Mouse (Mus musculus): ENCODE data around the gene Wwtr1. TPM values are rescaled to one million over a fixed set of nuclear protein-coding genes. Genes with fewer than 3 reads are reported as not detected.

Wwtr1 gene
- polyA plus RNA-seq, 1 experiment from 2014 or later = not detected

DNA sequence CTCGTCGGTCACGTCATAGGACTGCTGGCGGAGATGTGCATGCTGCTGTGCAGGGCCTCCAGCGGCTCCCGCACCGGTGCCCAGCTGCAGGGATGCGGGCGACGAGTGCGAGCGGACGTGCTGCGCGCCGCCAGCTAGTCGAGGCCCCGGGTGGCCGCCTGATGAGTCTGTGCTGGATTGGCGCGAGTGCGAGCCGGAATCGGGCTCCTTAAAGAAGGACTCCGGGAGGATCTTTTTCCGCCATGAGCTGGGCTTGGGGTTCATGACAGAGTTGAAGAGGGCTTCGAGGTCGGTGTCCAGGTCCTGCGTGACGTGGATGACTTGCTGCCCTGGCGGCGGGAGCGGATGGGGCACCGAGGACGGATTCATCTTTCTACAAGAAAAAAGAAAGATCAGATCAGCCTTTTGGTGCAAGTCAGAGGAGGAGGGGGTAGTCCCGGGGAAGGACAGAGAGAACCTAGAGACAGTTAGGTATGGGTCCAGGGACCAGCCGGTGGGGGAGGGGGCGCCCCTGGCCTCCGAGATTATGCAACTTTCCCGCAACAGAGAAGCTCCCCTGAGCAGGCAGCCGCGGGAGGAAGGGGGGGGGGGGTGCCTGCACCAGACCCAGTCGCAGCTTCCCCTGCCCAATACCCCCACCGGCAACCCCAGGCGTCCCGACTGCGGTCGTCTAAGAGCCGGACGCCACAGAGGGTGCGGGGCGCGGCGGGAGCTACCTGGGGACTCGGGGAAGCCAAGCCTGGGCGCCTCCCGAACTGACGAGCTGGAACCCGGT, 638 bp downstream of the Wwtr1 start:
- H3K27ac ChIP-seq = no peak overlapping the region
- no peaks in the 10 kb centered on the region for H3K79me2 ChIP-seq (ENCODE audit: inconsistent target)
- H3K36me3 ChIP-seq (ENCODE audit: inconsistent target) = no peaks in the 10 kb centered on the region
- WGBS (ENCODE audit: missing documents) = 3% methylated on average over 59 of the region's 59 CpGs
- H3K4me3 ChIP-seq (ENCODE audit: inconsistent target) = no peak overlapping the region

- Histone ChIP-seq H3K79me2 (ENCODE audit: inconsistent target) (no peaks in the 10 kb centered on the region), H3K36me3 (ENCODE audit: inconsistent target) (no peaks in the 10 kb centered on the region), H3K27ac (no peak overlapping the region), H3K4me3 (ENCODE audit: inconsistent target) (no peak overlapping the region)
- 46% methylated on average over 14 of the region's 14 CpGs for WGBS (ENCODE audit: missing documents)
These were observed 1.7 kb downstream of the Wwtr1 start for GRCm38 (mm10) chr3:57573898-57574570.

- Histone ChIP-seq H3K36me3 (ENCODE audit: inconsistent target) (no peaks in the 10 kb centered on the region), H3K4me3 (ENCODE audit: inconsistent target) (no peak overlapping the region), H3K79me2 (ENCODE audit: inconsistent target) (no peaks in the 10 kb centered on the region), H3K27ac (no peak overlapping the region)
- 91% methylated on average over 6 of the region's 6 CpGs for WGBS (ENCODE audit: missing documents)
These were observed 3.3 kb downstream of the Wwtr1 start for GRCm38 (mm10) chr3:57572331-57572975.

DNA sequence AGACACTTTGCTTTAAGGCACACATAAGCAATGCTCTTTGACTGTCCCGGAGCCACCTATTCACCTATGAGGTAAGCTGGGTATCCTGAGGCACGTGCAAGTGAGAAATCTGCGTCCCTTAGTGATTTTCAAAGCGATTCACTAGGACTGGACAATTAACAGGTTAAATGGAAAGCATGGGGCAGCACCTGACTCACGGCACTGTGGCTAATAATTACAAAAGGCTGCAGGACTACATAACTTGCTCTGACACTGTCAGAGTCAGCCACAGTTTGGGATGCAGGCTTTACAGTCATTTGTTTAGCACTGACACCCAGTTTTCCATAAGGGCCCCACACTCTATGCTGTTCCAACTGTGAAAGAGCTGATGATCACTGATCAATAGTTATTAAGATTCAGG, 9.1 kb downstream of the Wwtr1 start:
- Histone ChIP-seq H3K79me2 (ENCODE audit: inconsistent target) (no peaks in the 10 kb centered on the region), H3K36me3 (ENCODE audit: inconsistent target) (no peaks in the 10 kb centered on the region), H3K4me3 (ENCODE audit: inconsistent target) (no peak overlapping the region), H3K27ac (no peak overlapping the region)
- 95% methylated on average over 5 of the region's 5 CpGs for WGBS (ENCODE audit: missing documents)

DNA sequence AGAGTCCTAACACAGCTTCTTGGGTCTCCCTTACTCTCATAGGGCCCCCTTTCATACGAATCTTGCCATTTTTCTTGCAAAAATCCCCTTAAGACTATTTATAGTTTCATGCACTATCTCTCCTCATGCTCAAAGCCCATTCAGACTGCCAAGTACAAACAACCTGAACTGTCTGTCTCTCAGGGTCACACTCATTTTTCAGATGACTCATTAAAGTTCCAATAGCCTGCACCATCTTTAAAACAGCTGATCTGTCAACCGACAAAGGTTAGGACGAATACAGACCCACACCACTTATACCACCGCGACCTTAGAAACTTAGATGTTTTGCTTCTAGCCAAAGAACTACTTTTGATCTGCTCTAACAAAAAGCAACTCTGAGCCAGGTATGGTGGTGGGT, 12.1 kb downstream of the Wwtr1 start:
- Histone ChIP-seq H3K79me2 (ENCODE audit: inconsistent target) (no peaks in the 10 kb centered on the region), H3K4me3 (ENCODE audit: inconsistent target) (no peak overlapping the region), H3K27ac (no peak overlapping the region), H3K36me3 (ENCODE audit: inconsistent target) (no peaks in the 10 kb centered on the region)
- 87% methylated on average over 5 of the region's 5 CpGs for WGBS (ENCODE audit: missing documents)

DNA sequence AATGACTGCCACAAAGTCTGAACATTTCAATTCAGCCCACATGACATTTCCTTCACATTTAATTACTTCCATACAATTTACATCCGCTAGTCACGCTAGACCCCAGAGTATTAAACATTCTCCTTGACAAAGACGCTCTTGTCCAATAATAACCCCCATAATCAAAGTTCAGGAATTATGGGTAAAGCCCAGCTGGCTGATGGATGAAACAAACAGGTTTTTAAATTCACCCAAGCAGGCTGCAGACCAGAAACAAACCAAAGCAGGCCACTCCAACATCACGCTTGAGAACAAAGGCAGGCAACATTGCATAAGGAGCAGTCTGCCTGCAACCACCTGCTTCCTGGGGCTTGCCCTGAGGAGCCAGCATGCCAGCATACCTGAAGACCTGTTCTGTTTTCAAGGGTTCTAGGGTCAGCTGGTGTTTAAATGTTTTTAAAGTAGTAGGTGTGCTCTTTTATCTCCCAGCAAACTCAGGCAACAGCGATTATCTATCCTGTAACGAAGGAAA, 12.7 kb downstream of the Wwtr1 start:
- H3K27ac ChIP-seq = no peak overlapping the region
- no peak overlapping the region for H3K4me3 ChIP-seq (ENCODE audit: inconsistent target)
- no peaks in the 10 kb centered on the region for H3K36me3 ChIP-seq (ENCODE audit: inconsistent target)
- WGBS (ENCODE audit: missing documents) = 92% methylated on average over 6 of the region's 6 CpGs
- H3K79me2 ChIP-seq (ENCODE audit: inconsistent target) = no peaks in the 10 kb centered on the region

DNA sequence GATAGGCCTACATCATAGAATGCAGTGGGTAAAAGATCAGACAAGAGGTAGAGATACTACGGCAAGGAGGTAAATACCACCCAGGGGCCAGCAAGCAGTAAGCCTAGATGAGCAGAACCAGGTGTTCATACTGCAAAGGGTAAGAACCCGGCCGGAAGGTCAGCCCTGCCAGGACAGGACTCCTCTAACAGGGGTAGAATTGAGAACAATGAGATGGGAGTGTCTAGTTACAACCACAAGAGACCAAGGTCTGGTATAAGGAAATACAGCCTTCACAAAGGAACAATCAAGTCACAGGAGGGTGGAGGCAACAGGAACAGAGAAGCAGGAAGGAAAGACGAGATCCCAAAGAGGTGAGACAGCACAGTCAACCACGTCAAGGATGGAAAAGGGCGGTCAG, 16.9 kb downstream of the Wwtr1 start:
- Histone ChIP-seq H3K27ac (no peak overlapping the region), H3K4me3 (ENCODE audit: inconsistent target) (no peak overlapping the region), H3K36me3 (ENCODE audit: inconsistent target) (no peaks in the 10 kb centered on the region), H3K79me2 (ENCODE audit: inconsistent target) (no peaks in the 10 kb centered on the region)
- WGBS (ENCODE audit: missing documents) = 88% methylated on average over 6 of the region's 6 CpGs

- no peak overlapping the region for H3K27ac ChIP-seq
- H3K4me3 ChIP-seq (ENCODE audit: inconsistent target) = no peak overlapping the region
- no peaks in the 10 kb centered on the region for H3K36me3 ChIP-seq (ENCODE audit: inconsistent target)
- WGBS (ENCODE audit: missing documents) = 74% methylated on average over 4 of the region's 4 CpGs
- no peaks in the 10 kb centered on the region for H3K79me2 ChIP-seq (ENCODE audit: inconsistent target)
These were observed 18.3 kb downstream of the Wwtr1 start for GRCm38 (mm10) chr3:57557408-57557807.

DNA sequence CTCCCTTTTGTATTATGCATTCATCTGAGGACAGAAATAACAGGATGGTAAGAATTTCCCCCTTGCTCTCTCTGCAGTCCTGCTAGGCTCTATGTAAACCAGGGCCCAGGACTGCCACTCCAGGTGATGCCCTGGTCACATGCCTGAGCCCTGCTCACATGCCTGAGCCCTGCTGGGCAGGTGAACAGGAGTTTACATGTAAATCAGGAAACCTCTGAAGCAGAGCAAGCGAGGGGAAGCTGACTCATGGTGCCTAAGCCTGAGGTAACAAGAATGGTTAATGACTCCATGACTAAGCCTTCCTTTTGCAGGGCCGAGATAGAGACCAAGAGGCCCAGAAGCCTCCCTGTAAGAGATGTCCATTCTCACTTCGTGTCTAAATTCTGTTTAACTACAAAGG, 20.1 kb downstream of the Wwtr1 start:
- 2% methylated on average over 3 of the region's 3 CpGs for WGBS (ENCODE audit: missing documents)
- Histone ChIP-seq H3K4me3 (ENCODE audit: inconsistent target) (no peak overlapping the region), H3K79me2 (ENCODE audit: inconsistent target) (no peaks in the 10 kb centered on the region), H3K36me3 (ENCODE audit: inconsistent target) (no peaks in the 10 kb centered on the region), H3K27ac (no peak overlapping the region)

- H3K27ac ChIP-seq = no peak overlapping the region
- WGBS (ENCODE audit: missing documents) = 82% methylated on average over 3 of the region's 3 CpGs
- no peaks in the 10 kb centered on the region for H3K79me2 ChIP-seq (ENCODE audit: inconsistent target)
- no peaks in the 10 kb centered on the region for H3K36me3 ChIP-seq (ENCODE audit: inconsistent target)
- H3K4me3 ChIP-seq (ENCODE audit: inconsistent target) = no peak overlapping the region
These were observed 20.8 kb downstream of the Wwtr1 start for GRCm38 (mm10) chr3:57554890-57555239.

DNA sequence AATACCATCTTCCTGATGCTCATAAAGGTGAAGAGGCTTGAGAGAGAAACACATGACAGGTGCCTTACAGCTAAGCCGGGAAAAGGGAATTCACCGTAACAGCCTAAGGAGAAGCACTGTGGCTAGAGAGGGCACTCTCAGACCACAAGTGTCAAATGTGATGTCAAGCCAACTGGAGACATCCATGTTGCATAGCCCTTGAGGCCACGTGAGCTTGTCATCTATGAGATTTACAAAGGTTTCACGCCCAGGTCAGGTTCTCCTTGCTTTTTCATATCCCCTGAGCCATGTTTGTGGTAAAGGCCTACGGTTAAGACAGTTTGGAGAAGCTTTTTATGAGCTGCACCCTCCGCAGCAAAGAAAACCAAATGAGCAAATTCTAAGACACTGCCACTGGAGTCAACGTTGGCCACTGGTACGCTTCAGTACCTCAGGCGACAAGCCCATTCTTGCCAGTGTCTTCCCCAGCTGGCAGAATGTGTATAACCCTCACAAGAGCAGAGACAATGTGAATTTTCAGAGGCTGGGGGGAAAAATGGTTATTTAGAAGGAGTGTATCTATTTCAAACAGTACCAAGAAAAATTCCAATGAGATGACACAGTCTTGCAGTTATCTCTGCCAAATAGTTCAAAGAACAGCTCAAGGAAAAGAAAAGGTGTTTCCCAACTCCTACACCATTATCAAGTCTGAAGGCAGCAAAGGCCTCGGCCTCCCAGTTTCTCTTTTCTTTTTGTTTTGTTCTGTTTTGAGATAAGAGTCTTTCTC, 21.4 kb downstream of the Wwtr1 start:
- H3K79me2 ChIP-seq (ENCODE audit: inconsistent target) = no peaks in the 10 kb centered on the region
- no peaks in the 10 kb centered on the region for H3K36me3 ChIP-seq (ENCODE audit: inconsistent target)
- no peak overlapping the region for H3K4me3 ChIP-seq (ENCODE audit: inconsistent target)
- H3K27ac ChIP-seq = no peak overlapping the region
- 83% methylated on average over 10 of the region's 10 CpGs for WGBS (ENCODE audit: missing documents)

- Histone ChIP-seq H3K27ac (no peak overlapping the region), H3K36me3 (ENCODE audit: inconsistent target) (no peaks in the 10 kb centered on the region), H3K79me2 (ENCODE audit: inconsistent target) (no peaks in the 10 kb centered on the region), H3K4me3 (ENCODE audit: inconsistent target) (no peak overlapping the region)
- WGBS (ENCODE audit: missing documents) = 86% methylated on average over 5 of the region's 5 CpGs
These were observed 22.6 kb downstream of the Wwtr1 start for GRCm38 (mm10) chr3:57553108-57553507.

GRCm38 (mm10) chr3:57551210-57551609, 24.5 kb downstream of the Wwtr1 start:
- no peaks in the 10 kb centered on the region for H3K36me3 ChIP-seq (ENCODE audit: inconsistent target)
- no peak overlapping the region for H3K27ac ChIP-seq
- 68% methylated on average over 2 of the region's 2 CpGs for WGBS (ENCODE audit: missing documents)
- H3K79me2 ChIP-seq (ENCODE audit: inconsistent target) = no peaks in the 10 kb centered on the region
- no peak overlapping the region for H3K4me3 ChIP-seq (ENCODE audit: inconsistent target)

DNA sequence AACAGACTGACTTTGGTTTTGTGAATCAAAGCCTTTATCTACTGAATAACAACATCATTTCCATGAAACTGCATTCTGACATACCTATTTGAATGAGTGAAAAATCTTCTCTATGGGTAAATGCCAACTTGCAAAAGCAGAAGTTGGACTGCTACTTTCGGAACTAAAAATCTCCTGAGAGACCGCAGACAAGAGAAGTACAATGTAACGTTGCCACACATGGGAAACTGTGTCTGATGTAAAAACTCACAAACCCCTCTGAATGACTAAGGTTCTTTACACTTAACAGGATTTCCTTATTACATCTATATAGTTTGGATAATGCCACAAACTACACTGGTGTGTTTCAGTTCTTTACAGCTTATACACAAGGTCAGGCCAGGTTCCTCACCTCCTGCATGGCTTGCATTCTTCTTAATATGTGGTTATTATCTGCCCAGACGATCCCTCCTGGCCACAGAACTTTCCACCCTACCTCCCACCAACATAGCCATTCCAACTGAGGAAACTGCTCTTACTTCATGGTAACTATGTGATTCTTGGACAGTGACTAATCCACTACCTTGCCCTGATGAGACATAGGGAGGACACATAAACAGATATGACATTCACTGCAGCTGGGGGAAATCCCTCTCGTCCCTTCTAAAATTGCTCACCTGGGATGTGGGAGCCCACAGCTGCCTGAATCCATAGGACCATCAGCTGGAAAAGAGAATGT, 25.1 kb downstream of the Wwtr1 start:
- WGBS (ENCODE audit: missing documents) = 17% methylated on average over 5 of the region's 5 CpGs
- H3K27ac ChIP-seq = no peak overlapping the region
- no peaks in the 10 kb centered on the region for H3K79me2 ChIP-seq (ENCODE audit: inconsistent target)
- no peak overlapping the region for H3K4me3 ChIP-seq (ENCODE audit: inconsistent target)
- H3K36me3 ChIP-seq (ENCODE audit: inconsistent target) = no peaks in the 10 kb centered on the region
